Mouse (Mus musculus) cerebellum, adult 2 months (tissue): ENCODE measurements around the gene Slc17a6.

Experiments used
- CTCF ChIP-seq: fragments of 200-500 bp; IDR thresholded peaks from 2 replicates; pipeline ENCODE4 v1.5.1; 2011; ENCODE audit warnings: low read depth, mild to moderate bottlenecking, control low read depth, low read length, moderate library complexity, borderline replicate concordance; ENCODE audit not compliant: insufficient read depth
- POLR2A ChIP-seq: fragments of 200-500 bp; IDR thresholded peaks from 2 replicates; pipeline ENCODE4 v1.6.1; 2011; ENCODE audit warnings: low read length, control low read depth, borderline replicate concordance; ENCODE audit not compliant: insufficient read depth

DNA sequence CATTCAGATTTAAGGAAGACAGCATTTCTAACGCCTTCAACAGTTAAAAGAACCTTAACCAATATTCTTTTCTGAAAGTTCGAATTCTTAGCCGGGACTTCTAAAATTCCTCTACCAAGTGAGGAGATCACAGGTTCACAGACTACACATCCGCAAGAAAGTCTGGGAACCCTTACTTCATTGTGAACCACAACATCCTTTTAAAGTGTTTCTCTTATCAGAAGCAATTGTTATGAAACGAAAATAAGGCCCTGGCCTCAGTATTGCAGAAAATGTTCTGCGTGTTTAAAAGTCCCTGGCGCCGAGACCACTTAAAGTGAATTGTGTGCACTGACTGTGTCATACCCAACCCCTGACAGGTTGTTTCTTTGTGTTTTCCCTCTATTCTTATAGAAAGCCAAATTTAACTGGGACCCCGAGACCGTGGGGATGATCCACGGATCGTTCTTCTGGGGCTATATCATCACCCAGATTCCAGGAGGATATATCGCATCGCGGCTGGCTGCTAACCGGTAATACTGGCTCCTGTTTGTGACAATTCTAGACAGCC lies 4.7 kb downstream of the Slc17a6 start:
- TF ChIP-seq CTCF (no peak), POLR2A (no peak)
